Mouse (Mus musculus): ENCODE measurements around the gene Gm49711.
"Not testable (repeated sequence)": the region's sequence is repeated elsewhere in the genome, so short reads cannot be mapped to it uniquely, and the experiment has no call there.

Gm49711 gene

DNA sequence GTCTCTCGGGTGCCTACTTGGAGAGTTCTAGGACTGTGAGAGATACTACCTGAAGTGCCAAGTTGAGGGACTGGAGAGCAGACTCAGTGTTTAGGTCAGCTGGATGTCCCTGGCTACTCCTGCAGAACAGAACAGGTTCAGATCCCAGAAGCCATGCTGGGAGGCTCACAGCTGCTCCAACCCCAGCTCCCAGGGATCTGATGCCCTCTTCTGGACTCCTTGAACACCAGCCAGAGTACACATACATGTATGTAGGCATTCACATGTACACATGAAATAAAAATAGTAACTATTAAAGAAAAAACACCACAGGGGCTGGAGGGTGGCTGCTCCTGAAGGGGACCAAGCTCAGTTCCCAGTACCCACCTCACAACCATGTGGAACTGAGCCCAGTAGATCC, 119.6 kb downstream of the Gm49711 start:
- DNase-seq (ENCODE audit: low spot score in 2 of 2), result no peak

DNA sequence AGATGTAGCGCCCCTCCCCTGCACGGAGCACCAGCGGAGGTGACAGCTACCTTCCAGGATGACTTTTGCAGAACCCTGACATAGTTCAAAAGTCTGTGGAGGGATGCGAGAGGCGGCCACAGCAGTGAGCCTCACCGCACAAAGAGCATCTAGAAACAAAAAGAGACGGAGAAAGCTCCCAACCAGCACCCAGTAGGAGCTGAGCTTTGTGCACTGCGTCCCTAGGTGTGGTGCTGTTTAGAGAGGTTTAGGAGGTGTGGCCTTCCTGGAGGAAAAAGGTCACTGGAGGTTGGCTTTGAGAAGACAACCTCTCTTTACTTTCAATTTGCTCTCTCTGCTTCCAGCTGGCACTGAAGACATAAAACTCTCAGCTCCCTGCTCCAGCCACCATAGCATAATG, 121.2 kb downstream of the Gm49711 start:
- no peak for DNase-seq (ENCODE audit: low spot score in 2 of 2)

DNA sequence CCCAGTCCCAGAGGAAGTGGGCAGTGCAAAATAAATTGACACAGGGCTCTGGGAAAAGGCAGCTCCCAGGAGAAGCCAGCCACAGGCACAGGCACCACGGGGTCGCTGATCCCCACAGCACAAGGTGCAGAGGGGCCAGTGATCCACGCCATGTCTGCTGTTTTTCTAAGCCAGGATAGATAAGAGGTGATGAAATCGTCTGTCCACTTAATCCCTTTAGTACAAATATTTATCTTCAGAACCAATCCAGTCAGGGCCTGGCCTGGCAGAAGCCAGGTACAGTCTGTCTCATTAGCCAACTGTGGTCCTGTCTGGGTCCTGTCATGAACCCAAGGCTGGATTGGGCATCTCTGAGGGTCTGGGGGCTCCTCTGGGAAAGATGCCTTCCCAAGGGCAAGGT, 125.4 kb downstream of the Gm49711 start:
- DNase-seq (ENCODE audit: low spot score in 2 of 2), result no peak

DNA sequence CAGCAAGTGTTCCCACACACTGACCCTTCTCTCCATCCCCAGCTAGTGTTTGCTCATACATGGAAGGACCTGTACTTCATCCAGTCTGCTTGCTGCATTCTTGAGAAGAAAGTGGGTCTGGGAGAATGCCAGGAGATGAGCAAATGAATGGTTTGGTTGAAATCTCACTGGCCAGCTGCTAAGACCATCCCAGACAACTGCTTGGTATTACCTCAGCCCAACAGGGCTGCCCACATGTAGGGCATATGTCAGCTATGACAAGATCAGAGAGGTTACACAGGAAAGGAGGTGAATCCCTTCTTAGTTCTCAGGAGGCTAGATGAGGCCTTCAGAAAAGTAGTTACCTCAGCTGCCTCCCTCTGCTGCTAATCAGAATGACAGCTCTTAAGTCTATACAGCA, 132.5 kb downstream of the Gm49711 start:
- no peak for DNase-seq (ENCODE audit: low spot score in 2 of 2)

DNA sequence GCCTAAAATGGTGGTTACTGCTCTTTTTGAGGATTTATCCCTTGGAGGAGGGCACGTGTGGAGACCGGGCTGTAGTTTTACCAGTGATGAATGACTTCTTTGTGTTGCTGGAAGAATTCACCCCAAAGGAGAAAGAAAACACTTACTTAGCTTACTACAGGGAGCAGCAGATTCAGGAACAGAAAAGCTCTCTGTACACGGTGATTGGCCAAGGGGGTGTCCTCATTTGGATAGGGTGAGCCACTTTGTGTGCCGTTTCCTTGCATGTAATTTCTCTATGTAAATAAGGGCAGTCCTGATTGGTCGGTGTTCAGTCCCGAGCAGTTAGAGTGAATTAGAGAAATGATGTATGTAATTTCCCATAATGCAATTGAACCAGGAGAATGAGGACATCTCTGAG, 137.0 kb downstream of the Gm49711 start:
- no peak for DNase-seq (ENCODE audit: low spot score in 2 of 2)

DNA sequence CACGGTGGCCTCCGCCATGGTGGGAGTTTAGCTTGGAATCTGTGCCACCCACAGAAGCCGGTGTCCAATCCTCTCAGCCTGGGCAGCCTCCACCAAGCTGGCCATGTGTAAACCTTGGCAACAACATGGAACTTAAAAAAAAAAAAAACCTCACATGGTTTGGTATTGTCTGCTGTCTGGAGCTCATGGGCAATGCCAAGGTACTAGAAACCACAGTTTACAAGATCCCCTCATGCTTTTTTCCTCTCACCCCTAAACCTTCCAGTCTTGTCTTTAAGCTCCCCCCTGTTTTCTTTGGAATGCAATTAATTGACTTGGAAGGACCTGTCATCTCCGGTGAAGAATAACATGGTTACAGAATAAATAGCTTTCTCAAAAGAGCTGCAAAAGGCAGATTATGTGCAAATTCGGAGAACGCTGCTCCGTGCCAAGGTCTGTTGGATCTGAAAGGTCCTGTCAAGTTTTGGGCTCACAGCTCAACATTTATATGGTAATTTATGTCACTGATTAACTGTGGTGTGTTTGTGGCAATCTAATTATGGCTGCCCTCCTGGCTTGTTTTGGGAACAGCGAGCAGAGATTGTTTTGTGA, 138.7 kb downstream of the Gm49711 start:
- no peak for DNase-seq (ENCODE audit: low spot score in 2 of 2)

DNA sequence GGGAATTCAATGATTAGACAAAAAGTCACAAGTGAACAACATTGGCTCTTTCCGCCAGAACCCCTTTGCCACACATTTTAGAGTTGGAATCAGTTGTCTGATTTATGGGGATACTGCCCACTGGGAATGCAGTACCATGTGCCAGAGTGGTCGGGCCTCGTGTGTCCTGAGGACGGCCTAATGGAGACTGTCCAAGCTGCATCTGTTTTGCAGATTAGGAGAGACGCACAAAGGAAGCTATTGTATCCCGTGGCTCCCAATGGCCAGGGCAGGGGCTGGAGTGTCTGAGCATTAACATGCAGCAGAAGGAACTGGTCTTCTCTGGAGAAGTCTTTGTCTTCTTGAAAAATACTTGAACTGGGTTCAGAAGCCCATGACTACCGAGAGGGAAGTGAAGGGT, 142.5 kb downstream of the Gm49711 start:
- no peak for DNase-seq (ENCODE audit: low spot score in 2 of 2)

DNA sequence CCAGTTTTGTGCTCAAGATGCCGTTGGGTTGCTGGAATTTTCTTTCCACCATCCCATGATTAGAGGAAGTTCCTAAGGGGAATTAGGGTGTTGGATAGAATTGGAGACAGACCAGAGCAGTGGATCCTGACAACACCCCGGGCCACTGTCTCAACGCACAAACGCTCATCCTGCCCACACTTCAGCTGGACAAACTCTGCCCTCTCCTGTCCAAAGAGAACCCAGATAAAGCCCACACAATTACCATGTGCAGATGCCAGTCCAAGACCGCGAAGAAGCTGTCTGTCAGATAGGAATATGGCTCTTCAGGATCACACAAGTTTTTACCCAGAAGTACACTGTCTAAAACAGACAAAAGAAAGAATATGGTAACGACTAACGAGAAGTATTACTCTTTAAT, 145.5 kb downstream of the Gm49711 start:
- DNase-seq (ENCODE audit: low spot score in 2 of 2), result no peak

DNA sequence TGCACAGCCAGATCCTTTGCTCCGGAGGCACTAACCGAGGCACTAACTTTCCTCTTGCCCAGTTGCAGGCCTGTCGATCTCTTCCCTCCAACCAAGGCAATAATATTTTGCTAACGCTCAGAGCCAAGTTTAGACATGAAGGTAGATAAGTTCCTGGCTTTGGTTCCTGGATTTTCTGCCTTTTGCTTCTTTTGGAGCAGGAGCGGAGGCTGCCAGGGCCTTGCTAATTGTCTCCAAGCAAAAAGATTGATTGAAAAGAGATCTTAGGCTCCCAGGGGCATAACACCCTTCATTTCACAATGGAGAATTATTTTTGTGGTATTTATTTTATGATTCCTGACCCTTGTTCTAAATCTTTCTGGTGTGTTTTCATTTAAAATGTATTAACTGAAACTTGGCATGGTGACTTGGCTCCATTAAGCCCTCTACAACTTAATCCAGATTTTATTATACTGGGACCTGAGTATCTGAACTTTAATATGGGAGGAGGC, 151.2 kb downstream of the Gm49711 start:
- no peak for DNase-seq (ENCODE audit: low spot score in 2 of 2)

DNA sequence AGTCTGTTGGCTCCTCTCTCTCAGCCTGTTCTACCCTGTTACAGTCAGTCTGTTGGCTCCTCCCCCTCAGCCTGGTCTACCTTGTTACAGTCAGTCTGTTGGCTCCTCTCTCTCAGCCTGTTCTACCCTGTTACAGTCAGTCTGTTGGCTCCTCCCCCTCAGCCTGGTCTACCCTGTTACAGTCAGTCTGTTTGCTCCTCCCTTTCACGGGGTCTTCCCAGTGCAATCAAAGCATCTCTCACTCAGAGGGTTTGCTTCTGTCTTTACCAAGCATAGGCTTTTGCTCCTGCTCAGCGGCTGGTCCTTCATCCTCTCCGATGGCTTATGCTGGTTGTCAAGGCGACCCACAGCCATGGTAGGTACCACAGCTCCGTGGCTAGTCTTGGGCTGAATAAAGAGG, 152.2 kb downstream of the Gm49711 start:
- DNase-seq (ENCODE audit: low spot score in 2 of 2), result not testable (repeated sequence)

DNA sequence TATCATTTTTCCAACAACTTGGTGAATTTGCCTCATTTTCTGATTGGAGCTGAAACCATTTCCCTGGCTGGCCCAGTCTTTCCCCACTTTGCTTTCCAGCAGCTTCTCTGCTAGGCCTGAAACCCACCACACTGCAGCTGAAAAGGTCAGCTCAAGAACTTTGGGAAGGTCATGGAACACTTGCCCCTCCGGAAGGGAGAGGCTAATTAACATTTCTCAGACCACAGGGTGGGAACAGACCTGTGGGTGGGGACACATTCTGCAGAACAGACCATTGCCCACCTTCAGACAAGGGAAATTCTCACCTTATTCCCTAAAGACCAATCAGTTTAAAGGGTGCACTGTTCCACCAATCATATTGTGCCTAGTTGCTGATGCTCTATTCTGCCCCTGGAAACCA, 155.8 kb downstream of the Gm49711 start:
- DNase-seq (ENCODE audit: low spot score in 2 of 2), result not testable (repeated sequence)

DNA sequence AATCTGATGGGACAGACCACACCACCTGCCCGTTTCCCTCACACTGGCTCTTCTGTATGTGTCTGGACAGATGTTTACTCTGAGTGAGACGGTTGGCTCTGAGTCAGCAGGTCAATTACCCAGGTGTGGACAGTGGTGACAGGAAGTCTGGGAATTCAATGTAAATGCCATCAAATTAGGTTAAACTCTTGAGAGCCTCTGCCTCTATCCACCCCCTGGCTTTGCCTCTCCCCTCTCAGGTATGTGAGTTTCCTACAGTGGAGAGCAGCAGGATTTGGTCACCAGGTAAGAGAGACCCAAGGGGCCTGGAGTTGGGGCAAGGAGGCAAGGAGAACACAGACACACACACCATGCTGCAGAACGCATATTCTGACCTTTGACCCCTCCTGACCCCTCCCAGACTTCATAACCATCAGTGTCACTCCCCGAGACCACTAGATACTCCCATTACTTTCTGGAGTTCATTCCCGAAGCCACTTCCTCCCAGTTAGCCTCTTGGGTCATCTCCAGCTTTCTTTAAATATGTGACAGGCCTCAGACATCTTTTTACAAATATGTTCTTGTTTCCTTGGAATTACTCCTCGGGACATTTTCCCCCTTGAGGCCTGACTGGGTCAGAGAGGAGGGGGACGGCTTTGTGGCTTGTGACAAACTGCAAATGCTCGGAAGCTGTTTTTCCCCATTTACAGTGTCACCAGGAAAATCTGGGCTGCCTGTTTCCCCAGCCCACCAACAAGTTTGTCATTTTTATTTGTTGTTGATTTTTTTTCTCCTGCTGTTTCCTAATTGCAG, 157.7 kb downstream of the Gm49711 start:
- DNase-seq (ENCODE audit: low spot score in 2 of 2), result no peak

DNA sequence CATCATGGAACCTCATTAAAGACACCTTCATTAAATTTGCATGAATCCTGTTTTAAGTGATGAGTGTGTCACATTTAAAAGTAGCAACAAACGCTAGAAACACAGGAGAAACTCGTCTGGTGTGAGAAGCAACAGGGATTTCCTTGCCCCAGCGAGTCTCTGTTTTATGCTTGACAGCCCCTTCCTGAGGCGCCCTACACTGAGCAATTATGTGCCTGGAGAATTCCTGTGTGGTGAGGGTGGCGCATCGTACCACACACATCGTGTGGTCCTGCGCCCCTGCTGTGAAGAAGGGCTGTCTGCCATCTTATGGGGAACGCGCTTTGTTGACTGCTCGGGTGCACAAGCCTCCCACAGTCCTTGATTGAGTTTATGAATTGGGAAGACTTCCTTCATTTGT, 162.6 kb downstream of the Gm49711 start:
- DNase-seq (ENCODE audit: low spot score in 2 of 2), result no peak

DNA sequence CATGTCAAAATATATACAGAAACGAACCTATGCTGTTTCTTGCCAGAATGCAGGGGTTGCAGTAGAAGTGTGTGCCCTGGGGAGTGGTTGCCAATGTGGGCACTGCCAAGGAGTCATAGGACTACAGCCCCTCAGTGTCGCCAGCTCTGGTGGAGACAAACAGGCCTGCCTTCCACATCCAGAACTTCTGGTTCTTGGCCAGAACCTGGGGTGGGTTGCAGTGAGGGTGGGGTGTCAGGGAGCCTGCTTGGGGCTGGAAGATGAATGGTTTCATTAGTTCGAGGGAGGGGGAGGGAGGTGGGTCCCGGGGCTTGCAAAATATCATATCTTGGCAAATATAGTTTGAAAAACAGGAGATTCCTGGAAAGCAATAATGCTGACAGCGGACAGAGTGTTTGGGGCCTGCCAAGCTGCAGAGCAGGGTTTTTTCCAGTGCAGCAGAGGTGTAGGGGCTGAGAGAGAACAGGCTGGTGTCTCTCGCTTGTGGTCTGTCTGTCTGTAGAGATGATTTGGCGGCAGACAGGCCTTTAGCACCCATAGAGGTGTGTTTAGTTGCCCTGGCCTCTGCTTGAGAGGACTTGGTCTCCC, 170.3 kb downstream of the Gm49711 start:
- DNase-seq (ENCODE audit: low spot score in 2 of 2), result no peak

DNA sequence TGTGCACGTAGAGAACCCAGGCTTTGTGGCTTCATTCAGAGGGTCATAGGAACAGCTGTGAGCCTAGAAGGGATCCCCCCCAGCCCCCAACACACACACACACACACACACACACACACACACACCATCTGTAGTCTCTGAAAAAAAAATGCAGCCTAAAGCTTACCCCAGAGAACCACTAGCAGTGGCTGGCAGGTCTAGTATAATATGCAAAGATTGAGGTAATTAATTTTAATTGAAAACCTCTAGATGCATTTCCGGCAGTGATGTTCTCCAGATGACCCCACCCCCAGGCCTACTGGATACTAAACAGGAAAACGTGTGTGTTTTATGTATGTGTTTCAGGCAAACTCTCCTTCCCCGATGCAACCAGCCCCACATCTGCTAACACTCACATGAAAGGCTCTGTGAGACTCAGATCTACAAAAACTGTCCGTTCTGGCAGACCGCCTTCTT, 172.4 kb downstream of the Gm49711 start:
- no peak for DNase-seq (ENCODE audit: low spot score in 2 of 2)

DNA sequence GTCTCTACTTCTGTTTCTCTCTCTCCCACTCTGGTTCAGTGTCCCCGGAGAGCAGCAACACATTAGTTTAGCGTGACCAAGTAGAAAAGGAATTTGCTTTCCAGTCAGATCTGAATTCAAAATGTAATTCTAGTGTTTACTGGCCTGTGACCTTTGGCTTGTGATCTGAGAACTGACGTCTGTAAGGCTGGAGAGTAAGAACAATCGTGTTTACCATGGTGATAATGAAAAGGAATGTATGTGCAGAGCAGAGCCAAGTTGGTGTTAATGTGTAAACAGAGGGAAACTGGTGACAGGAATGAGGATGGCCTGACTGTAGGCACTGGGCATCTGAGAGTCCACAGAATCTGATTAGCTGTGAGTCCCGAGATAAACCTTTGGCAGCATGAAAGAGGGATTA, 176.4 kb downstream of the Gm49711 start:
- no peak for DNase-seq (ENCODE audit: low spot score in 2 of 2)

DNA sequence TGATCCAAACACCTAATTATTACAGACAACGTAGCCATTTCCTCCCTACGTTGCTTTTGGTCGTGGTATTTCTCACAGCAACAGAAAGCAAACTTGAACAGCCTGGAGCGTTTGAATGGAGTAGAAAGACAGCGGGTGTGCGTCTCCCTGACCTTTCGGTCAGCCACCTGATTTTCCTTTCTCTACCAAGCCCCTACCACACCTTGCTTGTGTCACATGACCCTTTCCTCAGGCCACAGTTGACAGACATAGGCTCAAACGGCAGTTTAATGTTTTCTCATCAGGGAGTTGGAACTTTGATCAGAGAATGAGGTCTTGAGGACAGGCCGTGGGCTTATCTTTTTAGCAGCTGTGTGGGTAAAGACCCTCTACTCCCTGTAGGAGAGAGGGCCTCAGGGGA, 177.1 kb downstream of the Gm49711 start:
- DNase-seq (ENCODE audit: low spot score in 2 of 2), result no peak
